Mouse (Mus musculus) liver (tissue): ENCODE results near the gene Il6ra.
"Not testable (repeated sequence)": the region's sequence is repeated elsewhere in the genome, so short reads cannot be mapped to it uniquely, and the experiment has no call there.

ENCODE experiments used
- DNase-seq: peaks from one replicate; pipeline ENCODE4 v3.0.0-alpha.2; 2020; ENCODE audit warnings: mixed read lengths

The Il6ra gene

DNA sequence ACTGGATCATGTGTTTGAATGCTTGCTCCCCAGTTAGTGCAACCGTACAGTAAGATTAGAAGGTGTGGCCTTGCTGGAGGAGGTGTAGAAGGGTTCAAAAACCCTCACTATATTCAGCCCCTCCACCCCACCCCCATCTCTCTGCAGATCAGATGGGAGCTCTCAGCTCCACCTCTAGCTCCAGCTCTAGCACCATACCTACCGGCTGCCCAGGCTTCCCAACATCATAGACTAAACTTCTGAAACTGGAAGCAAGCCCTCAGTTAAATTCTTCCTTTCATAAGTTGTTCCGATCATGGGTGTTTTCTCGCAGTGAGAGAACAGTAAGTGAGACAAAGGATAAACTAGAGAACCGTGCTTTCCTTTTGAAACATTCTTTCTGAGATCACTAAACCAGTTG, 38.9 kb downstream of the Il6ra start:
- DNase-seq, result peak; percentile 39

- no peak for DNase-seq
Measured at GRCm38 (mm10) chr3:89872684-89873083, 40.3 kb downstream of the Il6ra start.

- DNase-seq, result peak; percentile 83
Measured at GRCm38 (mm10) chr3:89872209-89872608, 40.8 kb downstream of the Il6ra start.

DNA sequence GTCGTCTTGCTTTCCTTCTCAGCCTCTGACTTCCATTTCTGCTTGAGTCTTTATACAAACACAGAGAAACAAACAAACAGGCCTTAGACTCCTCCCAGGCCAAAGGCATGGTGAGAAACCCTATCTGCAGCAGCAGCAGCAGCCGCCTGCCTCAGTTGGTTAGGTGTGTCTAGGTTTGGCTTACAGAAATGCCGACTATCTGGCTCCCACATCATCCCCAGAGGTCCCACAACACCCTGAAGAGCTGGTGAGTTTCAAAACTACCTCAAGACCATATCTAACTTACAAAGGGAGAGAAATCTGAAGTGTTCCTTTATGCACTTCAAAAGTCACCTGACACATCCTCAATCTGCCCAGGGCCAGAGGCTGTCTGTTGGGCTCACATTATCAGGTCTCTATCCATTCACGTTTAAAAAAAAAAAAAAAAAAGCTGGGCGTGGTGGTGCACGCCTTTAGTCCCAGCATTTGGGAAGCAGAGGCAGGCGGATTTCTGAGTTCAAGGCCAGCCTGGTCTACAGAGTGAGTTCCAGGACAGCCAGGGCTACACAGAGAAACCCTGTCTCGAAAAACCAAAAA, 41.6 kb downstream of the Il6ra start:
- peak; percentile 84 for DNase-seq

GRCm38 (mm10) chr3:89870472-89871271, 42.3 kb downstream of the Il6ra start:
- peak; percentile 63 for DNase-seq

DNA sequence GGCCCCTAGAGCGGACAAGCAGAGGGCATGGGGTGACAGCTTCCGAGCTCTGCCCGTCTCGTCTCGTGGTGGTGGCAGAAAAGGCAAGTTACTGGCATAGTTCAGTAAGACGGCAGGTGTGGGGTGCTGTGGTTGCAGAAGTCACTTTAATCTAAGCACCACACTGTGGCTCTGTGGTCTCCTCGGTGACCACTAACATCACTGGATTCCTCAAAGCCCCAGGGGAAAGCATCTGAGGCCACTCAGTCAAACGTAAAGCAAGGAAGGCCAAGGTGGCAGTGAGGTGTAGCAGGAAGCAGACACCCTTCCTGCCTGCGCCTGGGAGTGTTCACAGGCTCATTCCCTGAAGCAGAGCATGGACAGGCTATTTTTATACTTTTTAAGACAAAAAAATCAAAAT, 43.4 kb downstream of the Il6ra start:
- DNase-seq, result no peak

GRCm38 (mm10) chr3:89868956-89869355, 44.0 kb downstream of the Il6ra start:
- no peak for DNase-seq

DNA sequence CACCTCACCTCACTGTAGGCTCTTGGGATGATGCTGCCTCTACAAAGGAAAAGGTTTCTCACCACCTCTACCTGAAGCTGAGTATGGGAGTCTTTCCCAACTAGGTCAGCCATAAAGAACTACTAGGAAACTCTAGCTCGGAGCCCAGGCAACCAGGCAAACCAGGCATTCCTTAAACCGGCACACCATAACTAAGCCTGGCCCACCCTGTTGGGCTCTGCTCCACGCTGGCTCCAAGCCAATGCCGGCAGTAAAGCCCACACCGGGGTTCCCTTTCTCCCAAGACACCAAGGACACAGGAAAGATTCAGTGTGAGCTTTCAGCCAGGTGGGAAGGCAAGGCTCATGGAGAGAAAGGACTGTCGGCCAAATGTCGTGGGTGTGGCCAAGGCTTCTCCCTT, 44.6 kb downstream of the Il6ra start:
- no peak for DNase-seq

- DNase-seq, result no peak
Measured at GRCm38 (mm10) chr3:89867651-89868050, 45.3 kb downstream of the Il6ra start.

- no peak for DNase-seq
Measured at GRCm38 (mm10) chr3:89865764-89866163, 47.2 kb downstream of the Il6ra start.

GRCm38 (mm10) chr3:89865020-89865419, 48.0 kb downstream of the Il6ra start:
- DNase-seq, result no peak

DNA sequence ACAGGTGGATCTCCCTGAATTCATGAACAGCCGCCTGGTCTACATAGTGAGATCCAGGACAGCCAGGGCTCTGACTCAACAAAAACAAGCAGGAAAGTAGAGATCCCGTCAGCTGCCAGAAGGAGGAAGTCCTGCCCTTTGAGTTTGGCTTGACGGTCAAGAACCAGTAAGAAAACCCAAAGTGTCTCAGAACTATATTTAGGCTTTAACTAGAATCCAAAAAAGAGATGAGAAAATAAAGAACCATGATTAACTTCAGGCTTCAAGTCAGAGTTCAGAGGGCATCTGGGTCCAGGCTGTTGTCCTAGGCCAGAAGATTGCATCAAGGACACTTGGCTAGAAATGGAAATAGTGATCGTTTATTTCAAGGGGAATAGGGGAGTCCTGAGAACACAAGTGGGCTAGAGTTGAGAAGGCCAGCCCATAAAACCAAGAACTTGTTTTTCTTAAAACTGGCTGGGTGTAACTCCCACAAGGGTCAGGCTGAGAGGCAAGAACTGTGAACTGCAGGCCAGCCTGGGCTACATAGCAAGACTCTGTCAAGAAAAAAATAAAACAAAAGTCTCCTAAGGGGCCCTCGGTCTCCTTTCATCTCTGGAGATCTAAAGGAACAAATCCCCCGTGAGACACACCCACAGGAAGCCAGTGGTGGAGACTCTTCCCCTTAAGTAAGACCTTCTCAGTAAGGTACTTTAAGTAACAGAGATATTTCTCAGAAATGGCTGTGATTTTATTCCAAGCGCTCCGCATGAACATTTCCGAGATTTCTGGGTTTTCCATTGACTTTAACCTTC, 49.1 kb downstream of the Il6ra start:
- no peak for DNase-seq

- DNase-seq, result not testable (repeated sequence)
Measured at GRCm38 (mm10) chr3:89863276-89863675, 49.7 kb downstream of the Il6ra start.

DNA sequence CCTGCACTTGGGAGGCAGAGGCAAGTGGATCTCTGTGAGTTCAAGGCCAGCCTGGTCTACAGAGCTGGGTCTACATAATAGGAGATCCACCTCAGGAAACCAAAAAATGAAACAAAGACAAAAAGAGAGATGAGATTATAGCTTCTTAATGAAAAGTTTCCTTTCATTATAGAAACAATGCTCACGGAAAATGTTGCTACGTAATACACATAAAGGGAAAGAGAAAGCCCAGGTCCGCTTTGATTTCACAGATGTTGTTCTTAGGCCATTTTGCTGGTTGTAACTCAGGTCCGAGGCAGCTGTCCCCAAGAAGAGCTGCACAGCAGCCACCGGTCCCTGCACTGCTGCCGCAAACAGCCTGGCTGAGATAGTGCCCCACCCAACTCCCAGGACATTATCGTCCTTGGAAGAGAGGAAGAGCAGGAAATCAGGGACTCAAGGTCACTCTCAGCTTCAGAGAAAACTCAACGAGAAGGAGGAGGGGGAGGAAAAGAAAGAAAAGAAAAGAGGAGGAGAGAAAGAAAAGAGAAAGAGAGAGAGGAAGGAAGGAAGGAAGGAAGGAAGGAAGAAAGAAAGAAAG, 50.7 kb downstream of the Il6ra start:
- no peak for DNase-seq

- DNase-seq, result peak; percentile 35
Measured at GRCm38 (mm10) chr3:89861070-89861469, 51.9 kb downstream of the Il6ra start.

- DNase-seq, result no peak
Measured at GRCm38 (mm10) chr3:89860343-89860742, 52.7 kb downstream of the Il6ra start.

- no peak for DNase-seq
Measured at GRCm38 (mm10) chr3:89859936-89860335, 53.1 kb downstream of the Il6ra start.

GRCm38 (mm10) chr3:89858888-89859287, 54.1 kb downstream of the Il6ra start:
- DNase-seq, result no peak

GRCm38 (mm10) chr3:89858123-89858522, 54.9 kb downstream of the Il6ra start:
- DNase-seq, result no peak

DNA sequence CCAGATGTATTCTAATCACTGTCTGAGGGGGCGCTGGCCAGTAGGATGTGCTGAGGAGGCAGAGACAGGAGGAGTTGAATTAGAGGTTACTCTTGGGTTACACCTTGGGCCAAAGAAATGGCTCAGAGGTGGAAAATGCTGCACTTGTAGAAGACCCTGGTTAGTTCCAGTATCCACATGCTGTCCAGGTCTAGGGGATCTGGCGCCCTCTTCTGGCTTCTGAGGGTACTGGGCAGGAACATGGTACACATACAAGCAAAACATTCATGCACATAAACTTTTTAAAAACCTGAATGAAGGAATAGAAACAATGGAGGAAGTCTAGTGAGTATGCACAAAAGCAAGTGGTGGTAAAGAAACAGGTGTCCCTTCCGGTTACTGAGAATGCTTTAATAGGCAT, 55.6 kb downstream of the Il6ra start:
- DNase-seq, result peak; percentile 53

DNA sequence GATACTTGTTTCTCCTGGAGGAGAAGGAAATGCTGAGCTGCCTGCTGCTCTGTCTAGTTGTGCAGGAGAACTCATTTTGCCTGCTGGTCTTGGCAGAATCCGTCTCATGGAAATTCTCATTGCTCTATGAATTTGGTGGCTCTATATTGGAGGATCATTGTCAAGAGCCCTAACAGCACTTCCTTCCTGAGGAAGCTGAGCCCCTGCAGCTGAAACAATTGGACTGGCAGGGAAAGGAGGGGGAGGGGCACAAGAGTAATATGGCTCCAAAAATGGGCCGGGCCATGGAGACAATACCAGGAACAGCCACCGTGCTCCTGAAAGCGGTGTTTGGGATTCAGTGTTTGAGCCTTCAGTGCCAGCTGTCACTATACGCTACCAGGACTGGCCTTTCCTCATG, 59.2 kb downstream of the Il6ra start:
- DNase-seq, result no peak

DNA sequence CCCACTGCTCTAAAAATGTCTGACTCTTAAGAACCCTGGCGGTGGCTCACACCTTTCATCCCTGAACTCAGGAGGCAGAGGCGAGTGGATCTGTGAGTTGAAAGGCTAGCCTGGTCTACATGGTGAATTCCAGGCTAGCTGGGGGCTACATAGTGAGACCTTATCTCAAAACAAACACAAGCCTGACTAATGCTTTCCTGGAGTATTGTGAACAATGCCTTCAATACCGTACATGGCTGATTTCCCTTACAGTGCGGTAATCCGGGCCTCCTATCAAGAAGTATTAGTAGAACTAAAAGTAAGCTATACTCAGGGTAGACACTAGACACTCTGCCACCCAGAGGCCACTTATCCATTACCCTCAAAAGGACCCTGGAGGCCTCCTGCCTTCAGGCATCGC, 64.9 kb downstream of the Il6ra start:
- DNase-seq, result no peak

GRCm38 (mm10) chr3:89847596-89847995, 65.4 kb downstream of the Il6ra start:
- DNase-seq, result peak; percentile 30
